Mouse (Mus musculus) MN1 (cell line): ENCODE data around the gene Notch2.

Experiments used
- DNase-seq: peaks from one replicate; pipeline ENCODE4 v3.0.0-alpha.2; 2016; ENCODE audit warnings: low spot score

Notch2 gene

GRCm38 (mm10) chr3:98074622-98075231 is 61.4 kb downstream of the Notch2 start:
- no peak for DNase-seq

GRCm38 (mm10) chr3:98077866-98078265 is 64.5 kb downstream of the Notch2 start:
- DNase-seq, result no peak

- DNase-seq, result no peak
These were observed 65.5 kb downstream of the Notch2 start for GRCm38 (mm10) chr3:98078816-98079215.

GRCm38 (mm10) chr3:98079601-98080215 is 66.4 kb downstream of the Notch2 start:
- no peak for DNase-seq

- DNase-seq, result no peak
These were observed 67.3 kb downstream of the Notch2 start for GRCm38 (mm10) chr3:98080630-98081029.

- DNase-seq, result no peak
These were observed 68.9 kb downstream of the Notch2 start for GRCm38 (mm10) chr3:98082188-98082587.

- DNase-seq, result no peak
These were observed 69.6 kb downstream of the Notch2 start for GRCm38 (mm10) chr3:98082972-98083371.

- no peak for DNase-seq
These were observed 70.8 kb downstream of the Notch2 start for GRCm38 (mm10) chr3:98084061-98084655.

- no peak for DNase-seq
These were observed 71.5 kb downstream of the Notch2 start for GRCm38 (mm10) chr3:98084870-98085269.

GRCm38 (mm10) chr3:98085812-98086268 is 72.5 kb downstream of the Notch2 start:
- DNase-seq, result peak; percentile 44

- DNase-seq, result no peak
These were observed 73.1 kb downstream of the Notch2 start for GRCm38 (mm10) chr3:98086441-98086840.

- no peak for DNase-seq
These were observed 73.5 kb downstream of the Notch2 start for GRCm38 (mm10) chr3:98086860-98087259.

GRCm38 (mm10) chr3:98087551-98087950 is 74.2 kb downstream of the Notch2 start:
- DNase-seq, result no peak

GRCm38 (mm10) chr3:98089702-98090101 is 76.4 kb downstream of the Notch2 start:
- DNase-seq, result no peak

GRCm38 (mm10) chr3:98090129-98090528 is 76.8 kb downstream of the Notch2 start:
- DNase-seq, result no peak

- no peak for DNase-seq
These were observed 79.5 kb downstream of the Notch2 start for GRCm38 (mm10) chr3:98092680-98093370.

- no peak for DNase-seq
These were observed 80.6 kb downstream of the Notch2 start for GRCm38 (mm10) chr3:98093954-98094353.

GRCm38 (mm10) chr3:98094629-98095583 is 81.6 kb downstream of the Notch2 start:
- no peak for DNase-seq

GRCm38 (mm10) chr3:98096981-98097380 is 83.7 kb downstream of the Notch2 start:
- no peak for DNase-seq

GRCm38 (mm10) chr3:98098676-98099075 is 85.3 kb downstream of the Notch2 start:
- DNase-seq, result no peak

GRCm38 (mm10) chr3:98099287-98099686 is 86.0 kb downstream of the Notch2 start:
- DNase-seq, result no peak

GRCm38 (mm10) chr3:98101541-98101940 is 88.2 kb downstream of the Notch2 start:
- DNase-seq, result no peak
